Mouse (Mus musculus): ENCODE data around the gene Guca1b. TPM values are rescaled to one million over a fixed set of nuclear protein-coding genes. Genes with fewer than 3 reads are reported as not detected.

The Guca1b gene
- not detected for polyA plus RNA-seq (2014; fragmentation: Illumina TruSeq; extraction: RNeasy Lipid Tissue Mini Kit (QIAGEN cat#74804); ENCODE audit: low read depth, low replicate concordance)

GRCm38 (mm10) chr17:47385145-47385544, at the start of gene Guca1b:
Gene Guca1b, plus strand, starts transcription at chr17:47385393.

GRCm38 (mm10) chr17:47368401-47369086, 16.6 kb upstream of the Guca1b start, which contains the start of gene Mrps10:
Gene Mrps10, plus strand, starts transcription at chr17:47368887.

GRCm38 (mm10) chr17:47400451-47400850, 15.3 kb downstream of the Guca1b start, which contains the start of gene Guca1a:
Gene Guca1a, minus strand, starts transcription at chr17:47400584.

GRCm38 (mm10) chr17:47436156-47436906, 51.1 kb downstream of the Guca1b start, which contains the start of gene AI661453:
Gene AI661453, plus strand, starts transcription at chr17:47436615.

GRCm38 (mm10) chr17:47436907-47437547, 51.8 kb downstream of the Guca1b start, which contains the start of gene 1700001C19Rik:
Gene 1700001C19Rik, minus strand, starts transcription at chr17:47437376.

Other genes with a start within 250 kb of the Guca1b start
- 47.9 TPM for gene Mrps10, start 16.5 kb upstream of the Guca1b start, polyA plus RNA-seq (2014; fragmentation: Illumina TruSeq; extraction: RNeasy Lipid Tissue Mini Kit (QIAGEN cat#74804); ENCODE audit: low read depth, low replicate concordance)
- gene Guca1a, start 15.2 kb downstream of the Guca1b start, polyA plus RNA-seq (2014; fragmentation: Illumina TruSeq; extraction: RNeasy Lipid Tissue Mini Kit (QIAGEN cat#74804); ENCODE audit: low read depth, low replicate concordance): not detected
- gene AI661453, start 51.2 kb downstream of the Guca1b start, polyA plus RNA-seq (2014; fragmentation: Illumina TruSeq; extraction: RNeasy Lipid Tissue Mini Kit (QIAGEN cat#74804); ENCODE audit: low read depth, low replicate concordance): 0.44 TPM
- gene 1700001C19Rik, start 52.0 kb downstream of the Guca1b start, polyA plus RNA-seq (2014; fragmentation: Illumina TruSeq; extraction: RNeasy Lipid Tissue Mini Kit (QIAGEN cat#74804); ENCODE audit: low read depth, low replicate concordance): not detected
- gene Taf8, start 116.9 kb downstream of the Guca1b start, polyA plus RNA-seq (2014; fragmentation: Illumina TruSeq; extraction: RNeasy Lipid Tissue Mini Kit (QIAGEN cat#74804); ENCODE audit: low read depth, low replicate concordance): 3.5 TPM
- 5.0 TPM for gene Ccnd3, start 119.7 kb downstream of the Guca1b start, polyA plus RNA-seq (2014; fragmentation: Illumina TruSeq; extraction: RNeasy Lipid Tissue Mini Kit (QIAGEN cat#74804); ENCODE audit: low read depth, low replicate concordance)
- 1.1 TPM for gene Bysl, start 226.1 kb downstream of the Guca1b start, polyA plus RNA-seq (2014; fragmentation: Illumina TruSeq; extraction: RNeasy Lipid Tissue Mini Kit (QIAGEN cat#74804); ENCODE audit: low read depth, low replicate concordance)
- gene Med20, start 226.2 kb downstream of the Guca1b start, polyA plus RNA-seq (2014; fragmentation: Illumina TruSeq; extraction: RNeasy Lipid Tissue Mini Kit (QIAGEN cat#74804); ENCODE audit: low read depth, low replicate concordance): 10.3 TPM
- gene Gm20517, start 226.2 kb downstream of the Guca1b start, polyA plus RNA-seq (2014; fragmentation: Illumina TruSeq; extraction: RNeasy Lipid Tissue Mini Kit (QIAGEN cat#74804); ENCODE audit: low read depth, low replicate concordance): 0.28 TPM
- gene Usp49, start 245.3 kb downstream of the Guca1b start, polyA plus RNA-seq (2014; fragmentation: Illumina TruSeq; extraction: RNeasy Lipid Tissue Mini Kit (QIAGEN cat#74804); ENCODE audit: low read depth, low replicate concordance): 2.1 TPM